Mouse (Mus musculus): Measurements from ENCODE around the gene Gimap3. TPM values are rescaled to one million over a fixed set of nuclear protein-coding genes. Genes with fewer than 3 reads are reported as not detected.
A peak's percentile ranks its signal among the peaks of the same experiment; 100 is the strongest.

Gimap3 gene
- total and polyA plus RNA-seq, 2 experiments: 1.9 to 3.1 TPM

DNA sequence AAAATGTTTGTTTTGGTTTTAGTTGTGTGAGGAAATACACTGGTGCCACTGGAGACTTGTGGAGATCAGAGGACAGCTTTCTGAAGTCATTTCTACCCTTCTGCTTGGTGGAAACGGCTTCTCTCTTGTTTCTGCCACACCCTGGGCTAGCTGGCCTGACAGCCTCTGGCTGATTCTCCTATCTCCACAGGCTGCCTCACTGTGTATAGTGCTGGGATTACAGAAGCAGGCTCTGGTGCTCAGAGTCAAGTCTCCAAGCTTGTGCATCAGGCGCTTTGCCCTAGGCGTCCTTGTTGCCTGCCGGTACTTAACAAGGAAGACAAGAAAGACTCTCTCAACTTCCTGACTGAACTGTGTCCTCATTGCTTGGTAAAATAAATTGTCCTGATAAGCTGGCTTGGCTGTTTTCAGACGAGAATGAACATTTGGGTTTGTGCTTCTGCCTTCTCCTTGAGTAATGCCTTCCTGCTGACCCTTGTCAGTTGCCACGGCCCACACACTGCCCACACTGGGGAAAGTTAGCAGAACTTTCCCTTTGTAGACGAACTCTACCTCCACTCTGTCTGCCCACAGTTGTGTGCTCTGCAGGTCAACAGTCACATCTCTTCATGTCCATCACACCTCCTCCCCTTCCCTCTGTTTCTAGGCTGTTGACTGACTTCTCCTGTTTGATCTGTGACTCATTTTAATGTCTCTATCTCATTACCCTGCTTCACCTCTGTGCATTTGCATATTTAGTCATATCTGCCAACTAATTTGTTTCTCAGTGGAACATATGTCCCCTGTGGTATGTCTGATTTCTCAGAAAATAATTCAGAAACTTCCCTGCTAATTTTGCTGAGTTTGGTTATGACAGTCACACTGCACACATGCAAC, 23.3 kb downstream of the Gimap3 start:
- no peaks in the 10 kb centered on the region for H3K4me1 ChIP-seq (ENCODE audit: control insufficient read depth, insufficient read depth, low read length)
- WGBS: 57% methylated on average over 7 of the region's 7 CpGs
- H3K36me3 ChIP-seq (ENCODE audit: control insufficient read depth, insufficient read depth, low read length): no peaks in the 10 kb centered on the region
- H3K27ac ChIP-seq (replicated peaks; ENCODE audit: insufficient read depth, low read depth, low read length): peak overlapping the region; percentile 68
- H3K4me3 ChIP-seq (ENCODE audit: insufficient read depth, low read depth, low read length): peak overlapping the region; percentile 17; the same call in 1 of the 2 replicates
- H3K9ac ChIP-seq (ENCODE audit: low read depth, low read length): peak overlapping the region; percentile 49; the same call in 1 of the 2 replicates
- no peak for DNase-seq (ENCODE audit: extremely low read depth, low read depth, low spot score)
- no peaks in the 10 kb centered on the region for H3K27me3 ChIP-seq (ENCODE audit: control insufficient read depth, insufficient read depth, low read length)
- TF ChIP-seq POLR2A (IDR thresholded peaks at IDR 0.05; ENCODE audit: extremely low read depth, insufficient read depth, low read length) (no peak), CTCF (IDR thresholded peaks at IDR 0.05; ENCODE audit: low read depth, low read length) (no peak)
- peaks cover 4% of the 10 kb centered on the region; the same call in 1 of the 2 replicates for H3K79me2 ChIP-seq (ENCODE audit: control insufficient read depth, insufficient read depth, low read length)

GRCm38 (mm10) chr6:48745959-48746889, 24.4 kb downstream of the Gimap3 start, which contains the start of gene Gimap5:
Gimap5 (plus strand) TSS chr6:48746197.
- Histone ChIP-seq H3K27me3 (ENCODE audit: control insufficient read depth, insufficient read depth, low read length) (no peaks in the 10 kb centered on the region), H3K36me3 (ENCODE audit: control insufficient read depth, insufficient read depth, low read length) (no peaks in the 10 kb centered on the region), H3K9ac (ENCODE audit: low read depth, low read length) (peak within 1 kb of the TSS; percentile 49), H3K79me2 (ENCODE audit: control insufficient read depth, insufficient read depth, low read length) (peaks cover 4% of the 10 kb centered on the region; the same call in 1 of the 2 replicates), H3K4me1 (ENCODE audit: control insufficient read depth, insufficient read depth, low read length) (peaks cover 6% of the 10 kb centered on the region), H3K27ac (replicated peaks; ENCODE audit: insufficient read depth, low read depth, low read length) (peak within 1 kb of the TSS; percentile 68), H3K4me3 (ENCODE audit: insufficient read depth, low read depth, low read length) (peak within 1 kb of the TSS; percentile 41)
- no peak for DNase-seq (ENCODE audit: extremely low read depth, low read depth, low spot score)
- 39% methylated on average over 16 of the region's 16 CpGs for WGBS
- TF ChIP-seq POLR2A (IDR thresholded peaks at IDR 0.05; ENCODE audit: extremely low read depth, insufficient read depth, low read length) (no peak), CTCF (IDR thresholded peaks at IDR 0.05; ENCODE audit: low read depth, low read length) (peak; percentile 60)

GRCm38 (mm10) chr6:48745490-48745889, 25.2 kb downstream of the Gimap3 start:
- 40% methylated on average over 2 of the region's 2 CpGs for WGBS
- Histone ChIP-seq H3K9ac (ENCODE audit: low read depth, low read length) (no peak overlapping the region; the same call in 1 of the 2 replicates), H3K36me3 (ENCODE audit: control insufficient read depth, insufficient read depth, low read length) (no peaks in the 10 kb centered on the region), H3K79me2 (ENCODE audit: control insufficient read depth, insufficient read depth, low read length) (peaks cover 4% of the 10 kb centered on the region; the same call in 1 of the 2 replicates), H3K4me3 (ENCODE audit: insufficient read depth, low read depth, low read length) (no peak overlapping the region), H3K4me1 (ENCODE audit: control insufficient read depth, insufficient read depth, low read length) (peaks cover 6% of the 10 kb centered on the region), H3K27ac (replicated peaks; ENCODE audit: insufficient read depth, low read depth, low read length) (peak overlapping the region; percentile 30), H3K27me3 (ENCODE audit: control insufficient read depth, insufficient read depth, low read length) (no peaks in the 10 kb centered on the region)
- DNase-seq (ENCODE audit: extremely low read depth, low read depth, low spot score): no peak
- TF ChIP-seq CTCF (IDR thresholded peaks at IDR 0.05; ENCODE audit: low read depth, low read length): no peak
- no peak for TF ChIP-seq POLR2A (IDR thresholded peaks at IDR 0.05; ENCODE audit: extremely low read depth, insufficient read depth, low read length)

DNA sequence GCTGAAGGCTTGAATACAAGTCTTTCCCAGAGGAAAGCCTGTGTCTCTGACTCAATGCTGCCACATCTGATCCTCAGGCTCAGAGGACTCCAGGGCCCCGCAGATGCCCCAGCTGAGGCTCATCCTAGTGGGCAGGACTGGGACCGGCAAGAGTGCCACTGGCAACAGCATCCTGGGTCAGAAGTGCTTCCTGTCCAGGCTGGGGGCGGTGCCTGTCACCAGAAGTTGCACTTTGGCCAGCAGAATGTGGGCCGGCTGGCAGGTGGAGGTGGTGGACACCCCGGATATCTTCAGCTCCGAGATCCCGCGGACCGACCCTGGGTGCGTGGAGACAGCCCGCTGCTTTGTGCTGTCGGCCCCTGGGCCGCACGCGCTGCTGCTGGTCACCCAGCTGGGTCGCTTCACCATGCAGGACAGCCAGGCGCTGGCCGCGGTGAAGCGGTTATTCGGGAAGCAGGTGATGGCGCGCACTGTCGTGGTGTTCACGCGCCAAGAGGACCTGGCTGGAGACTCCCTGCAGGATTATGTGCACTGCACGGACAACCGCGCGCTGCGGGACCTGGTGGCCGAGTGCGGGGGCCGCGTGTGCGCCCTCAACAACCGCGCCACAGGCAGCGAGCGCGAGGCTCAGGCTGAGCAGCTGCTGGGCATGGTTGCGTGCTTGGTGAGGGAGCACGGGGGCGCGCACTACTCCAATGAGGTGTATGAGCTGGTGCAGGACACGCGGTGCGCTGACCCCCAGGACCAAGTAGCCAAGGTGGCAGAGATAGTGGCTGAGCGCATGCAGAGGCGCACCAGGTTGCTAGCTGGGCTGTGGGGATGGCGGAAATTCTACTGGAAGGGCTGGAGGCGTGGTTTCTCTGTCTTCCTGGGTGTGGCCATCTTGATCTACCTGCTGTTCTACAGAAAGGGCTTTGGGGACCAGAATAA, 28.0 kb downstream of the Gimap3 start:
- Histone ChIP-seq H3K36me3 (ENCODE audit: control insufficient read depth, insufficient read depth, low read length) (no peaks in the 10 kb centered on the region), H3K27me3 (ENCODE audit: control insufficient read depth, insufficient read depth, low read length) (no peaks in the 10 kb centered on the region), H3K79me2 (ENCODE audit: control insufficient read depth, insufficient read depth, low read length) (peaks cover 4% of the 10 kb centered on the region; the same call in 1 of the 2 replicates), H3K9ac (ENCODE audit: low read depth, low read length) (peak overlapping the region; percentile 75), H3K4me3 (ENCODE audit: insufficient read depth, low read depth, low read length) (peak overlapping the region; percentile 79), H3K27ac (replicated peaks; ENCODE audit: insufficient read depth, low read depth, low read length) (peak overlapping the region; percentile 78), H3K4me1 (ENCODE audit: control insufficient read depth, insufficient read depth, low read length) (peaks cover 6% of the 10 kb centered on the region)
- DNase-seq (ENCODE audit: extremely low read depth, low read depth, low spot score): peak; percentile 88
- 6% methylated on average over 52 of the region's 52 CpGs for WGBS
- TF ChIP-seq POLR2A (IDR thresholded peaks at IDR 0.05; ENCODE audit: extremely low read depth, insufficient read depth, low read length) (peak; percentile 72; the same call in 1 of the 2 replicates), CTCF (IDR thresholded peaks at IDR 0.05; ENCODE audit: low read depth, low read length) (peak; percentile 45)
